Mouse (Mus musculus) CH12.LX (cell line): ENCODE data around the gene 1700113H08Rik. TPM values are rescaled to one million over a fixed set of nuclear protein-coding genes. Genes with fewer than 3 reads are reported as not detected.

ENCODE experiments used
- DNase-seq: peaks from one replicate; pipeline ENCODE4 v3.0.0-alpha.2; 2013; ENCODE audit errors: extremely low read depth
- H3K27ac ChIP-seq: 2 replicates; pipeline ENCODE4 v1.5.1; 2012; ENCODE audit warnings: low read depth, mild to moderate bottlenecking, control low read depth, moderate library complexity; ENCODE audit not compliant: insufficient read depth
- H3K27me3 ChIP-seq: replicated peaks from 2 replicates; pipeline ENCODE3; 2012; ENCODE audit warnings: inconsistent platforms
- H3K36me3 ChIP-seq, 2 experiments: replicated peaks in 1 of 2; 2 replicates each; pipeline versions ENCODE3 to v1.6.1; 2012; ENCODE audit warnings: inconsistent platforms in 1 of 2, low read length in 1 of 2, mild to moderate bottlenecking in 1 of 2, mixed read lengths in 1 of 2, moderate library complexity in 1 of 2; ENCODE audit not compliant: control insufficient read depth in 1 of 2, insufficient read depth in 1 of 2
- H3K4me1 ChIP-seq, 2 experiments: 2 replicates each; pipeline ENCODE4 v1.6.1; 2012; ENCODE audit warnings: inconsistent platforms in 1 of 2, moderate library complexity in 1 of 2; ENCODE audit not compliant: insufficient read depth in 2 of 2, control insufficient read depth in 1 of 2
- H3K4me2 ChIP-seq: 2 replicates; pipeline ENCODE4 v1.6.1; 2012; ENCODE audit warnings: low read depth, mild to moderate bottlenecking, control low read depth; ENCODE audit not compliant: poor library complexity, insufficient read depth, severe bottlenecking
- H3K4me3 ChIP-seq, 3 experiments: fragments of 150-350 bp in 1 of 3; sonication (generic) in 1 of 3; replicated peaks in 1 of 3; 2 replicates each; pipeline versions ENCODE3 to v1.5.1; 2011 to 2012; ENCODE audit warnings: low read depth in 2 of 3, low read length in 2 of 3, mild to moderate bottlenecking in 2 of 3, moderate library complexity in 2 of 3, control low read depth in 1 of 3, improper control_type of control experiment in 1 of 3, inconsistent platforms in 1 of 3, mixed read lengths in 1 of 3; ENCODE audit not compliant: poor library complexity in 1 of 3
- H3K79me2 ChIP-seq: replicated peaks from 2 replicates; pipeline ENCODE4 v1.6.1; 2012; ENCODE audit warnings: mild to moderate bottlenecking, moderate library complexity; ENCODE audit not compliant: control insufficient read depth, poor library complexity, insufficient read depth, severe bottlenecking; ENCODE audit errors: extremely low read depth
- H3K9ac ChIP-seq: 2 replicates; pipeline ENCODE4 v1.6.1; 2012; ENCODE audit warnings: low read depth, mild to moderate bottlenecking, control low read depth, moderate library complexity; ENCODE audit not compliant: insufficient read depth
- H3K9me3 ChIP-seq: replicated peaks from 2 replicates; pipeline ENCODE3; 2012; ENCODE audit warnings: low read length, inconsistent platforms, mixed read lengths
- BHLHE40 ChIP-seq: IDR thresholded peaks from 2 replicates; pipeline ENCODE4 v1.6.1; 2011; ENCODE audit warnings: mild to moderate bottlenecking, low read depth, low read length, improper control_type of control experiment
- CHD2 ChIP-seq: IDR thresholded peaks from 2 replicates; pipeline ENCODE4 v1.6.1; 2011; ENCODE audit warnings: low read length, improper control_type of control experiment
- E2F4 ChIP-seq: IDR thresholded peaks from 2 replicates; pipeline ENCODE4 v1.6.1; 2011; ENCODE audit warnings: low read depth, low read length, improper control_type of control experiment; ENCODE audit not compliant: insufficient replicate concordance
- ELF1 ChIP-seq: IDR thresholded peaks from 2 replicates; pipeline ENCODE4 v1.6.1; 2014; ENCODE audit warnings: low read depth, mild to moderate bottlenecking, inconsistent platforms, low read length, improper control_type of control experiment
- EP300 ChIP-seq: IDR thresholded peaks from 2 replicates; pipeline ENCODE4 v1.6.1; 2011; ENCODE audit warnings: low read length, improper control_type of control experiment
- ETS1 ChIP-seq: conservative IDR thresholded peaks from 2 replicates; pipeline ENCODE4 v1.6.1; 2012; ENCODE audit warnings: low read depth, mild to moderate bottlenecking, inconsistent platforms, low read length, improper control_type of control experiment, moderate library complexity
- GABPA ChIP-seq: IDR thresholded peaks from 2 replicates; pipeline ENCODE4 v1.6.1; 2012; ENCODE audit warnings: low read depth, low read length, improper control_type of control experiment, inconsistent platforms; ENCODE audit not compliant: insufficient replicate concordance
- IRF4 ChIP-seq: IDR thresholded peaks from 2 replicates; pipeline ENCODE4 v1.6.1; 2014; ENCODE audit warnings: low read depth, mild to moderate bottlenecking, inconsistent platforms, low read length, improper control_type of control experiment
- JUND ChIP-seq: conservative IDR thresholded peaks from 2 replicates; pipeline ENCODE4 v1.6.1; 2011; ENCODE audit warnings: low read depth, low read length, improper control_type of control experiment
- KAT2A ChIP-seq: IDR thresholded peaks from 2 replicates; pipeline ENCODE4 v1.6.1; 2012; ENCODE audit warnings: low read length, improper control_type of control experiment, inconsistent platforms; ENCODE audit not compliant: insufficient replicate concordance
- MAFK ChIP-seq: IDR thresholded peaks from 2 replicates; pipeline ENCODE4 v1.6.1; 2011; ENCODE audit warnings: low read length, improper control_type of control experiment; ENCODE audit not compliant: insufficient replicate concordance
- MAX ChIP-seq: IDR thresholded peaks from 2 replicates; pipeline ENCODE4 v1.6.1; 2011; ENCODE audit warnings: low read length, improper control_type of control experiment
- MAZ ChIP-seq: IDR thresholded peaks from 2 replicates; pipeline ENCODE4 v1.6.1; 2012; ENCODE audit warnings: low read depth, mild to moderate bottlenecking, inconsistent platforms, low read length, improper control_type of control experiment, moderate library complexity
- MEF2A ChIP-seq: IDR thresholded peaks from 2 replicates; pipeline ENCODE4 v1.6.1; 2014; ENCODE audit warnings: low read depth, mild to moderate bottlenecking, inconsistent platforms, low read length, improper control_type of control experiment, borderline replicate concordance
- MXI1 ChIP-seq: IDR thresholded peaks from 2 replicates; pipeline ENCODE4 v1.6.1; 2011; ENCODE audit warnings: mild to moderate bottlenecking, low read depth, low read length, improper control_type of control experiment
- MYC ChIP-seq: IDR thresholded peaks from 2 replicates; pipeline ENCODE4 v1.6.1; 2011; ENCODE audit warnings: low read depth, mild to moderate bottlenecking, improper control_type of control experiment, low read length
- NELFE ChIP-seq: IDR thresholded peaks from 2 replicates; pipeline ENCODE4 v1.6.1; 2011; ENCODE audit warnings: low read depth, low read length, improper control_type of control experiment
- PAX5 ChIP-seq: IDR thresholded peaks from 2 replicates; pipeline ENCODE4 v1.6.1; 2012; ENCODE audit warnings: low read length, inconsistent platforms, mixed read lengths
- POLR2AphosphoS2 ChIP-seq: IDR thresholded peaks from 2 replicates; pipeline ENCODE4 v1.6.1; 2011; ENCODE audit warnings: low read depth, low read length, improper control_type of control experiment
- RAD21 ChIP-seq: IDR thresholded peaks from 2 replicates; pipeline ENCODE4 v1.6.1; 2011; ENCODE audit warnings: low read depth, mild to moderate bottlenecking, low read length, improper control_type of control experiment, moderate library complexity
- SIN3A ChIP-seq: IDR thresholded peaks from 2 replicates; pipeline ENCODE4 v1.6.1; 2012; ENCODE audit warnings: low read length, improper control_type of control experiment, inconsistent platforms
- TCF12 ChIP-seq: IDR thresholded peaks from 2 replicates; pipeline ENCODE4 v1.6.1; 2014; ENCODE audit warnings: low read depth, mild to moderate bottlenecking, inconsistent platforms, low read length, improper control_type of control experiment
- UBTF ChIP-seq: IDR thresholded peaks from 2 replicates; pipeline ENCODE4 v1.6.1; 2012; ENCODE audit warnings: low read depth, mild to moderate bottlenecking, inconsistent platforms, low read length, improper control_type of control experiment, moderate library complexity
- ZKSCAN1 ChIP-seq: IDR thresholded peaks from 2 replicates; pipeline ENCODE4 v1.6.1; 2012; ENCODE audit warnings: low read depth, inconsistent platforms, low read length, improper control_type of control experiment, borderline replicate concordance
- ZNF384 ChIP-seq: IDR thresholded peaks from 2 replicates; pipeline ENCODE4 v1.6.1; 2012; ENCODE audit warnings: low read depth, low read length, improper control_type of control experiment, inconsistent platforms
- dilution Hi-C: fragments of 300-500 bp; cut with MboI; formaldehyde crosslinking; loops from 2 replicates; pipeline ENCODE4 v1.14.3; 2020; ENCODE audit warnings: low sequenced_read_pairs; ENCODE audit not compliant: extremely low pct_unique_long_range_greater_than_20kb, extremely low pct_ligation_motif_present
- in situ Hi-C: fragments of 300-500 bp; cut with MboI; formaldehyde crosslinking; loops from 3 replicates; pipeline ENCODE4 v1.14.3; 2019; ENCODE audit warnings: low sequenced_read_pairs, low pct_ligation_motif_present, low pct_unique_long_range_greater_than_20kb, mixed read lengths
- polyA plus RNA-seq: library from polyadenylated mRNA; unstranded; fragments of >175 nt; gene quantifications from 2 replicates; pipeline ENCODE4 v1.2.1, GENCODE M21; 2012; ENCODE audit warnings: low read depth; ENCODE audit not compliant: insufficient read length
- total RNA-seq, 2 experiments: library from RNA; depleted of rRNA; stranded (reverse); fragments of 300-350 nt in 1 of 2; fragments of >200 nt in 1 of 2; gene quantifications; 2 replicates each; pipeline ENCODE4 v1.2.3; 2012 to 2014

The 1700113H08Rik gene
- total and polyA plus RNA-seq, 3 experiments, result not detected

DNA sequence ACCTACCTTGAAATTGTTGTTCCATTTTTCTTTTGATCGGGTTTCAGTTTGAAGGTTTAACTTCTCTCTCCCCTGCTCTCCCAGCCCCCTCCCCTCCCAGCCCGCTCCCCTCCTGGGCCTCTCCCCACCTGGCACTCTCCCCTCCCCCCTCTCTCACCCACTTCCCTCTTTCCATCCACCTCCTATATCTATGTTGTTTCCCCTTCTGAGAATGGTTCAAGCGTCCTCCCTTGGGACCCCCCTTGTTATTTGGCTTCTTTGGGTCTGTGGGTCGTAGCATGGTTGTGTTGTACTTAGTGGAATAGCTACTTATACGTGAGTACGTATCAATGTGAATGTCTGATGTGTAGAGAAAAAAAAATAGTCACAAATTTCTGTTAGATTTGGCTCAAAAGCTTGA, 40.9 kb downstream of the 1700113H08Rik start:
- Histone ChIP-seq H3K9ac (no peak overlapping the region), H3K36me3 (no peaks in the 10 kb centered on the region), H3K27me3 (no peaks in the 10 kb centered on the region), H3K4me2 (peak overlapping the region; percentile 57), H3K4me1 (peaks cover 6 to 50% of the 10 kb centered on the region in 2 experiments), H3K79me2 (no peaks in the 10 kb centered on the region), H3K27ac (no peak overlapping the region), H3K9me3 (no peaks in the 10 kb centered on the region), H3K4me3 (peak overlapping the region in 1 of 3 experiments; percentile 26)
- dilution Hi-C loops, result no loop called here
- no peak for TF ChIP-seq MYC
- 0 out of 2 replicates have a peak, but pooled peaks have one; percentile 50 for TF ChIP-seq TCF12
- no peak for TF ChIP-seq MXI1
- TF ChIP-seq ZKSCAN1, result no peak
- no peak for TF ChIP-seq IRF4
- no peak for TF ChIP-seq MAZ
- no peak for TF ChIP-seq MAFK
- no peak for TF ChIP-seq KAT2A
- TF ChIP-seq PAX5, result no peak
- no peak for TF ChIP-seq ELF1
- no peak for TF ChIP-seq GABPA
- TF ChIP-seq NELFE, result no peak
- no peak for TF ChIP-seq JUND
- TF ChIP-seq ETS1, result peak; percentile 37; the same call in 1 of the 2 replicates
- TF ChIP-seq EP300, result peak; percentile 29
- TF ChIP-seq MEF2A, result peak; percentile 9; the same call in 1 of the 2 replicates
- TF ChIP-seq MAX, result no peak
- no peak for TF ChIP-seq UBTF
- TF ChIP-seq SIN3A, result no peak
- peak; percentile 76 for TF ChIP-seq CHD2
- TF ChIP-seq BHLHE40, result 0 out of 2 replicates have a peak, but pooled peaks have one; percentile 8
- DNase-seq, result peak; percentile 80
- in situ Hi-C loops, result no loop called here

DNA sequence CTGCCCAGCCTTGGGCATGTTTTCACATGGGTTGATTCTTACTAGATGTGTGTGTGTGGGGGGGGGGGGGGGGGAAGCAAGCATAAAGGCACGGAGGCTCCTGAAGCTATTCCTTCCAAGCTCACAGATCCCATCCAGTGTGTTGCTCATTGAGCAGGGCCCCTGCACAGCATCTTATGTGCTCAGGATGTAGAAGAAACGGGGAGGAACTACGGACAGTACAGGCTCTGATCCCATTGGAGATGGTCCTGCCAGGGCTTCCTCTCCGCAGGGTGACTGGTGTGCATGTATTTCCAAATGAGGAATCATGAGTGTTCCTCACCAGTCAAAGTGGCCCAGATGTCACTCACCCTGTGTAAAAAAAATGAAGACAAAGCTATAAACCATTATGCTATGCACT, 42.8 kb downstream of the 1700113H08Rik start:
- dilution Hi-C loops, result no loop called here

More for the DNA sequence above, 42.8 kb downstream of the 1700113H08Rik start:
- H3K4me2 ChIP-seq, result no peak overlapping the region
- H3K27me3 ChIP-seq, result no peaks in the 10 kb centered on the region
- no peak overlapping the region for H3K4me3 ChIP-seq
- peaks cover 6 to 49% of the 10 kb centered on the region in 2 experiments for H3K4me1 ChIP-seq
- H3K9ac ChIP-seq, result no peak overlapping the region
- no peak for TF ChIP-seq MYC
- TF ChIP-seq E2F4, result no peak
- TF ChIP-seq MAZ, result no peak
- no peak for TF ChIP-seq RAD21
- TF ChIP-seq POLR2AphosphoS2, result no peak
- TF ChIP-seq GABPA, result no peak
- no peak for TF ChIP-seq ZNF384
- DNase-seq, result no peak
- H3K79me2 ChIP-seq, result no peaks in the 10 kb centered on the region
- no peaks in the 10 kb centered on the region for H3K36me3 ChIP-seq
- in situ Hi-C loops, result no loop called here
- H3K9me3 ChIP-seq, result no peaks in the 10 kb centered on the region
- no peak overlapping the region for H3K27ac ChIP-seq
